Mouse (Mus musculus): Measurements from ENCODE around the gene Zfp462.
"Not testable (repeated sequence)": the region's sequence is repeated elsewhere in the genome, so short reads cannot be mapped to it uniquely, and the experiment has no call there.

The Zfp462 gene

GRCm38 (mm10) chr4:54953657-54954395, 9.0 kb downstream of the Zfp462 start:
- peak; percentile 65 for DNase-seq

GRCm38 (mm10) chr4:54954455-54954854, 9.6 kb downstream of the Zfp462 start:
- peak; percentile 74 for DNase-seq

DNA sequence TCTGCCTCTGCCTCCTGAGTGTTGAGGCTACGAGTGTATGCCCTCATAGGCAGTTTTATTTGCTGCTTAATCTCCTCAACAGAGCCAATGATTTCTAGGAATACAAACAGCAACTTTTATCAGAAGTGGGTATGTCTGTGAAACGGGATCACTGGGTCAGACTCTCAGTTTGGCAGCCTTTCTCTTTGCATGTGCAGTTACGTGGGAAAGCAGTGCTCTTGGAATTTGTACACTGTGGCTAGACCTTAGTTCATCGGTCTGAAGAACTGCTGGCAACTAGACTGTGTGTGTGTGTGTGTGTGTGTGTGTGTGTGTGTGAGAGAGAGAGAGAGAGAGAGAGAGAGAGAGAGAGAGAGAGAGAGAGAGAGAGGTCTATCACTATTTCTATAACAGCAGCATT, 15.9 kb downstream of the Zfp462 start:
- peak; percentile 79 for DNase-seq

GRCm38 (mm10) chr4:54962141-54962540, 17.3 kb downstream of the Zfp462 start:
- DNase-seq = peak; percentile 64

DNA sequence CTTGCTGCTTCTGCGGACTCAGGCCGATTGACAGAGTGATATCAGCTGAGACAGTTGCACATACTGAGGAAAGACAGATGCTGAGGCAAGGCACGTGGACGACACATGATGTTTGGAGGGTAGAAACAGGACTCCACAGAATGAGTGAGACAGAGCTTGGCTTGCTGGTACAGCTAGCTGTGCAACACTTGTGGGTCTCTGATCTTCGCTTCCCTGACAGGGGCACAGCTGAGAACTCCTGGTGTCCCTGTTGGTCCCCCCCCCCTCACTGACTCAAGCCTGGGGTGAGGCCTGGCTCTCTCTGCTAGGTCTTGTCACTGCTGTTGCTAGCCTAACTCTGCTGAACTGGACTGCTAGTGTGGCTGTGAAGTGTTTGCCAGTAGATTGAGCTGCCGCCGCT, 18.7 kb downstream of the Zfp462 start:
- peak; percentile 91 for DNase-seq

DNA sequence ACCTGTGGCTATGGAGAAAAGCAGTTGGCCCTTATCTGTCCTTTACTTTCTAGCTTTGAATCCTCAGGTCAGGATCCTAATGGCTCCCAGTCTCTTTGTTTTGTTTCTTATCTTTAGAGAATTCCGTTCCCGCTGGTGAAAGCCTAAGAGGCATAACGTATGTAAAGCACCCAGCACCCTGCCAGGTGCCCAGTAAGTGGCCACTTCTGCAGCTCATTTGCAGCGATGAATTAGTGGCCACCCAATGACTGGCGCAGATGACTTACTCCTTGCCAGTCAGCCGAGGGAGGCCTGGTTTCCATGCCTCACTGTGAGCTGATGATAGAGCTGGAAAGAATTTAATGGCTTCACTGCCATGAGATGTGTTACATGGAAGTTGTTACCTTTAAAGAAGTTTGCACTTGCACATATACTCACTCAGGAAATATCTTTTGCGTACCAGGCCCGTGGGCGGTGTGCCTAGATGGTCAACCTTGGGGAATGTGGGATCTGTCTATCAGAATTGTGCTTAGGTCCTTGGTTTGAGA, 20.4 kb downstream of the Zfp462 start:
- DNase-seq = peak; percentile 89

DNA sequence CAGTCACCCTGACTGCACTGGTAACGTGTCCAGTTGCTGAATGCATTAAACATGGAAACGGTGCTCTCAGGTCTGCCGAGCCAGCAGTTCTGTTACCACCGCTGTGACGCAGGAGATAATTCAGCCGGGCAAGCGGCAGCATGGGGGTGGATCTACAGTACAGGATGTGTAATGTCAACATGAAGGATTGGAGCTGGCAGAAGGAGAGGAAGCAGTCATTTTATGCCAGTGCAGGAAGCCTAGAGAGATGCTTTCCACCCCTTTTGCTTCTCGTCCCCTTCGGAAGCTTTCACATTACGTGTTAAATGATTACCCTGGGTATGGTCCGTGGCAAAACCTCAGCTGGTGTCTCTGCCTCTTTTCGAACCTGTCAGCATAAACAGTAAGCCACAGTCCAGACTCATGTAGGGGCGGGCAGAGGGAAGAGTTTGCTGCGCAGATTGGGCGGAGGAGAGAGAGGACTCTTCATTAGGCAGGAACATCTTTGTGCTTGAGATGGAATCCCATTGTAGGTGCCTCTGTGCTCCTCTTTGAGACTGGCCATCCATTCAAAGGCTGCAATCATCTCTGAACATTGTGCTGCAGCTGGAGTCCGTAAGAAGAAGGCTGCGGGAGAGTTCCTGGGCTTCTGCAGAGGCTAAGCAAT, 21.4 kb downstream of the Zfp462 start:
- peak; percentile 98 for DNase-seq

DNA sequence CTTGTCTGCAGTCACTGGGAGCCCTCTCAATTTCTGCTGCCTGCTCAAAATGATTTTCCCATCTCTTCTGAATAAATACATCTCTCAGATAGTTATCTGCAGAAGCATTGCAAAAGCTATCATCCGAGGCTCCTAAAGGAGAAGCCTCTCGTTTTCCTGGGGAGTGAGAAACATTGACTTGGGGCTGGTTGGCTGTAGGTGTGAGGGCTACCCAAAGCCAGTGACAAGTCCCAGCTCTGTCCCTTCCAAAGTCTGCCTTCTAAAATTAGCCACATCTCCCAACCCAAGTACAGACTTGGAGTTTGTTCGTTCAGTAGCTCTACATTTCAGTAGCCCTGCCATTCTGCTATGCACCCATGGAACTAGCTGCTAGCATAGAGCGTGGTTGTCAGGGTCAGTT, 22.3 kb downstream of the Zfp462 start:
- peak; percentile 73 for DNase-seq

- DNase-seq = peak; percentile 94
These were observed 22.9 kb downstream of the Zfp462 start for GRCm38 (mm10) chr4:54967721-54968120.

DNA sequence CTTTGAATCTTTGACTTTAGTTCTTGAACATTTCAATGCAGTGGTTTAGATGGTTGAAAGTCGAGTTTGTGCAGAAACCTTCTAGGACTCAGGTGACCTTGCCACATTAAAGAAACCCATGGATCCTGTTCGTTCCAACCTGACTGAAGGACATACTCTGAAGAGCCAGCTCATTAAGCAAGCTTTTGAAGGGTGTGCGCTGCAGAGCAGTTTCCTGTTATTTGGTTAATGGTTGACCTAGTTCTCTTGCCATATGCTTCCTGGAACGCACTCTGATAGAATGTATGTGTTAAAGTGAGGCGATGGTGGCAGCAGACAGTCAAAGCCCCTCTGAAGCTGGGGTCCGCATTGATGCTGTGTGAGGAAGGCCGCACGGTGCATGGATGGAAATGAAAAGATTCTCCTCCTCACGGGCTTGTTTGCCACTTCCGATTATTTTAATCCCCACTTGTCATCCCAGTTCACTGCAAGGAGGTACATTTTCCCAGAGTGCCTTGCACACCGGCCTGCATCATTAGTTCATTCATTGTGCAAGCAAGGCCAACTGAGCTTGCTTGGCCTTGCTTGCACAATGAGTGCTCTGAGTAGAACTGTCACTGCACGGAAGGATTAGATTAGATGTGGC, 24.9 kb downstream of the Zfp462 start:
- DNase-seq = peak; percentile 77

DNA sequence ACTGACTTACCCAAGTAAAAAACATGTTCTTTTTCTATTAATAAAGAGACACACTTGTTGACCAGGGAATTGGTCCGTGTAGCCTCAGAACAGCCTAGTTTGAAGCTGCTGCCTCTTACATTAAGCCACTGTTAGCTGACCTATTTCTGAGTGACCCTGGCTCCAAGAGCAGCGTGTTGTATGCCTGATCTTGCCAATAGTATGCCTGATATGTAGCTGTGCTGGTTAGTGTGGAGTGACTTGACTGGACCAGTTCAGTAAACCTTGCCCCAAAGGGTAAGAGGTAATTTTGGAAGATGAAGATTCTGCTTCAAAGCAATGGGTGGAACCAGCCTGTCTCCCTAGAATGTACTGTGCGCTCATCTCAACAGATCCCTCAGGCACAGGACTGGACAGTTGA, 26.5 kb downstream of the Zfp462 start:
- peak; percentile 87 for DNase-seq

DNA sequence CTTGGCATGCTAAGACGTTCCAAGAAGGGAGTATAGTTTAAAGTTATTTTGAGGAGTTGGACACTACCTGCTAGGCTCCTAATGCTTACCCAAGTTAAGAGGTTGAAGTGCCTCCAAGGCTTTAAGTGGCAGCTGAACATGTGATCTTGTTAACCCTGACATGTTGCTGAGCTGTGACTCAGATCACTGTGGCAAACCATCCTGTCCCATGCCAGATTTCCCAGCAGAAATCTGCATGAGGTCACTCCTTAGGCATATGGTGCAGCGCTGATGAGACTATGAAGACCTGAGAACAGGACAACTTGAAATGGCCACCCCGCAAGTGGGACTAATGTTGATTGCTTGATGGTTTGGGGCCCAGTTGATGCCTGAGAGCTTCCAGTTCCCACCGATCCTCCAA, 27.2 kb downstream of the Zfp462 start:
- peak; percentile 84 for DNase-seq

- DNase-seq = peak; percentile 72
These were observed 28.1 kb downstream of the Zfp462 start for GRCm38 (mm10) chr4:54972827-54973560.

- DNase-seq = peak; percentile 98
These were observed 35.1 kb downstream of the Zfp462 start for GRCm38 (mm10) chr4:54979771-54980472.

- no peak for DNase-seq
These were observed 39.7 kb downstream of the Zfp462 start for GRCm38 (mm10) chr4:54984502-54984901.

DNA sequence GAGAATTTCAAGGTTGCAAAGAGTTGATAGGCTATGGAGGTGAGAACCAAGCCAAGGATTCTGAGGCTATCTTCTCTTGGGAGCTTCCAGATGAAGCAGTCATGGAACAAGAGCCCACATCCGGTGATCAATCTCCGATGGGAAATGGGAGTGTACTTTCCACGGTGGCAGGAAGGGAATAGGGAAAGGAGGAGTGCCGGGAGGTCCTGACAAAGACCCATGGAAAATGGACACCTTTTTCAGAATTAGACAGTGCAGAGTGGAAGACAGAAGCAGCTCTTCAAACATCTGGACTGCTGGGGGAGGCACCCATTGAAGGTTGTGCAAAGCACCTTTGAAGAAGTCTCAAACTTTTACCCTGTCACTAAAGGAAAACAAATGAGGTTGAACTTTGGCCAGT, 41.8 kb downstream of the Zfp462 start:
- DNase-seq = no peak

DNA sequence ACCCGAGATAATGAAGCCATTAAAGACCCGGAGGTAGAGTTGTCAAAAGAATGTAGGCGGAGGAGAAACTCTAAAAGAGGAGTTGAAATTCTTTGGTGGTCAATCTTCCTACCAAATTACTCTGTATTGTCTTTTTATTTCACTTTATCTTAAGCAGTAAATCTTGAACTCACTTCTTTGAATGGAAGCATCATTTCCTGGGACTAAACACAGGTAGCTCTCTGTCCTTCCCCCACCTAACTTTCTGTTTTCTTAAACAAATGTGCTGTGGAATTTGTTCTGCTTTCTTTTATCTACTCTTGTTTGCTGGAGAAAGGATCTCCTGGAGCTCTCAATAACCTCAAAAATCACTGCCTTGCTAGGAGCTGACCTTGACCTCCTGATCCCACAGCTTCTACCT, 42.4 kb downstream of the Zfp462 start:
- no peak for DNase-seq

DNA sequence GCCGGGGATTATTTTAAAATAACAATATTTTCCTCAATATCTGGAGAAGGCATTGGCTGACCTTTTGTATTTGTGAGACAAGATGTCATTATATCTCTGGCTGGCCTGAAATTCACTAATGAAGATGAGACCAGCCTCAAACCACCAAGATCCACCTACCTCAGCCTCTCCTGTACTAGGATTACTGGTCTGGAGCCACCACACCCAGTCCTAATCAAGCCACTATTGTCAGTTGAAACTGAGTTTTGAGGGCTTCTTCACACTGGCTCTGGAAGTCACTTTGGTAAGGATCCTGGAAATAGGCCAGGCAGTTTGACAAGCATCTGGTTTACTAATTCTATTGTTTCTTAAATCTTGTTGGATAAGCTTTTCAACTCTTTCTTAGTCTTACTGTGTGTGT, 43.1 kb downstream of the Zfp462 start:
- DNase-seq = no peak

GRCm38 (mm10) chr4:54991973-54992372, 47.1 kb downstream of the Zfp462 start:
- DNase-seq = no peak

DNA sequence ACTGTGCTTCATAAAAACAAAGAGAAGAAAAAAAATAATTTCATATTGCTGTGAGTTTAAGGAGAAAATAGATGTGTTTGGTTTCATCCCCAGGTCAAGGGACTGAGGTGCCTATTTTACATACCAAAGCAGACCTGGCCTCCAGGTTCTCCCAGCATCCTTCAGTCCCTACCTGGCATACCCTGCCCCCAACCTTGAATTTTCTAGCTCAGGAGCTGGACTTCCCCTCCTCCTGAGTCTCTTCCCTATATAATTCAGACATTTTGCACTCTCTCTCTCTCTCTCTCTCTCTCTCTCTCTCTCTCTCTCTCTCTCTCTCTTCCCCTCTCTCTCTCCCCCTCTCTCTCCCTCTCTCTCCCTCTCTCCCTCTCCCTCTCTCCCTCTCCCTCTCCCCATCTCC, 48.2 kb downstream of the Zfp462 start:
- DNase-seq = not testable (repeated sequence)

DNA sequence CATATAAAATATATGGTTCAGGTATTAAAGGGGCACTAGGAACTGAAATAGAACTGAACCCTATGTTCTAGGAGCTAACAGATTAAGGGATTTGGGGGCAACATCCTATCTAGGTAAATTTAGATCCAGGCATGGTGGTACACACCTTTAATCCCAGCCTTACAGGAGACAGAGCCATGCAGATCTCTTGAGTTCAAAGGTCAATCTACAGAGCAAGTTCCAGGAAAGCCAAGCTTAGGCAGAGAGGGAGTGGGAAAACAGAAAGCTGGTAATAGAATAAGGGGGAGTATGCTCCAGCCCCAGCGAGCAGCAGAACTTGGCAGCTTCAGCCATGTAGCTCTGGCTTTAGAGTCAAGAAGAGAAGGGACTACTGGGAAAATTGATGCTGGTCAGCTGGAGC, 50.4 kb downstream of the Zfp462 start:
- peak; percentile 80 for DNase-seq

DNA sequence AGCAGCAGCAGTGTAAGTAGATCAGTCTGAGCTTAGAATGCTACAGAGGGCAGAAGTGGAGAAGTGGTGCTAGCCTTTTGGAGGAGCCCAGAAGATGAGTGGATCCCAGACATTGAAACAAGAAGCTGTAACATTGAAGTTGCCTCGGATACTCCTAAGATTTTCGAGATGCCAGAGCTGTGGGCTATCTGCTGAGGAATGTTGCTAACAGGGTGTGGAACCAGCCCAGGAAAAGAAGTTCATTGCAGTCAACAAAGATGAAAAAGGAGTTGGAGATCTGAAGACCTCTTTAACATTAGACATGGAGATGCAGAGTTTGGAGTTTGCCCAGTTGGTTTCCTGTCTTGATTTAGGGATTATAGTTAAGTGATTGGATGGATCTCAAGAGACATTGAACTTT, 51.2 kb downstream of the Zfp462 start:
- DNase-seq = peak; percentile 67
